Mouse (Mus musculus) retina, postnatal 1 day (tissue): ENCODE measurements at regions not wholly inside any gene's neighbourhood (a gene's known extent, or its start where the extent isn't known, plus 50 kb on each side); places are given as distances from the start of the nearest gene placed in this dataset.
A peak's percentile ranks its signal among the peaks of the same experiment; 100 is the strongest.

Experiments
- DNase-seq: peaks from one replicate; pipeline ENCODE4 v3.0.0-alpha.2; 2012

DNA sequence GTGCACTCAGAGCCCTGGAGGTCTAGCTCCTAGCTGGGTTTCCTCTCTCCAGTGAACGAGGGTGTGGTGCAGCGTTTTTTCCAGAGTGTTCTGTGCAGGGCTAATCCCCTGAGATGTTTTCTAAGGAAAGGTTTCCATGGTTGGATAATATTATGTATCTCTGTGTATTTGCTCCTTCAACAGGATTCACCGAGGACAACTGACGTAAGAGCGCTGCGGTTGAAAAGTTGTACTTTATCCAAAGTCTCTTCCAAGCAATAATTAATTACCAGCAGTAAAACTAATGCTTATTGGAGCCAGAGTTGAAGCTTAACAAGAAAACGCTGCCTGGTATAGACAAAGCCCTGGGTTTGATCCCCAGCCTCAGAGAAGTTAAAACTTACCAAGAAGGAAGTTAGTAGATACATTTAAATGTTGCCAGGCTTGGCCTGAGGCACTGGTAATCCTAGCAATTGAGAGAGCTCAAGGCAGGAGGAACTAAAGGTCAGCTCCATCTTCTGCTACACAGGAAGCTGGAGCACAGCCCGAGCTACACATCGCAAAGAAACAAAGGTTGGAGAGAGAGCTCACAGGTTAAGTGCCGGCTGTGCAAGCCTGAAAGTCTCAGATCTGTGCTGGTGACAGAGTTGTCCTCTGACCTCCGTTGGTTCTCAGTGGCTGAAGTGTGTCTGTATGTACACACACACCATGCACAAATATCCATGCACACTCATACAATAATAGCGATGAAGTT, 51.2 kb upstream of the Rap1b start:
- no peak for DNase-seq

DNA sequence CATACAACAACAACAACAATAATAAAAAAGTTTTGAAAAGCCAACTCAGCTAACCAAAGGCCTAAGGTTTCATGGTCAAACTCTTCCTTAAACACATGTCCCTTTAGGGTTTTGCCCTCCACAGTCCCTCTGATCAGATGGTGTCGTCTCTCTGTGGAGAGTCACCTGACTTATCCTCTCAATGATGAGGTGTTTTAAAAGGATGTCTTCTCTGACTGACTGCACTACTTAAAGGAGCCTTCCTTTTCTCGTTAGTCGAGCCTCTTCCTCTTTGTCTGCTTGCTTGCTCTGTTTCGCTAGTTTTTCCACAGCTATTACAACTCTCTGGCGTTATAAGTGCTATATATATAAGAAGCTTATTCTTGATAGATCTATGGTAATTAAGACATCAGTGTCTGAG, 51.9 kb upstream of the Rap1b start:
- no peak for DNase-seq

DNA sequence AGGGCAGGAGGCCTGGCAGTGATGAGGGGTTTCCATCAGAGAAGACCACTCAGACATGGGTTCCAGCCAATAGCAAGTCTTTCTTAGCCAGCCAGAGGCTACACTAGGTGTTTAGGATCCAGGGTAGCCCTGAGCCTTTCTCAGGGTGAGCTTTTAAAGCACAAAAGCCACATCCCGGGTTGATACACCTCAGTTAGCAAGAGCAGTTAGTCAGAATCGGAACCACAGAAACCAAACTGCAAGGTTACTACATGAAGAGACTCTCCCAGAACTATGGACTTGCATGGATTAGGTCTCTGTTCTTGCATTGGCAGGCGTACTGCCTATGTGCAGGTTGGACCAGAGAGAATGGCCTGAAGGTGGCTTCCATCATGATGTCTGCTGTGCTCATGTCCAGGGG, 52.6 kb upstream of the Rap1b start:
- no peak for DNase-seq

DNA sequence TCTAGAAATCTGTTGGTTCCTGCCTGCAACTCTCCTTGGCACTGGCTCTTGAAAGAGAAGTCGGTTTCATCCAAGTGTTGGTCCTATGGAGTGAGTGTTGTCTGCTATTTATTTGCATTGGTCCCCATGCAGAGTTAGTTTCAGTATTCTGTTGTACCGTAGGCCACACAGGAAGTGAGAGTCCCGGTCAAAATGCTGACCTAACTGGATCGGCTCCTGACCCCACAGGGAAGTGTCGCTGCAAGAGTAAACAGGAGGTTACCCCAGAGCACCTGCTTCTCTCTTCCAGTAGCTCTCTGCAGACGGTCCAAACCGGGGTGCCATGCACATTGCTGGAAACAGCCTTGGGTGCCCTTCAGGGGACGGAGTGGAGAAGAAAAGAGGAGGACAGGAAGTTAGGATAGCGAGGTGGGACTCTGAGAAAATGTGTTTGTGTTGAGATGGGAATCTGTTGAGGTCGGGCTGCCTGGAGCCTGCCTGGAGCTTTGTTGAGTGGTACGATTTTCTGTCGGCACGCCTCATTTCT, 53.6 kb upstream of the Rap1b start:
- peak; percentile 14 for DNase-seq

DNA sequence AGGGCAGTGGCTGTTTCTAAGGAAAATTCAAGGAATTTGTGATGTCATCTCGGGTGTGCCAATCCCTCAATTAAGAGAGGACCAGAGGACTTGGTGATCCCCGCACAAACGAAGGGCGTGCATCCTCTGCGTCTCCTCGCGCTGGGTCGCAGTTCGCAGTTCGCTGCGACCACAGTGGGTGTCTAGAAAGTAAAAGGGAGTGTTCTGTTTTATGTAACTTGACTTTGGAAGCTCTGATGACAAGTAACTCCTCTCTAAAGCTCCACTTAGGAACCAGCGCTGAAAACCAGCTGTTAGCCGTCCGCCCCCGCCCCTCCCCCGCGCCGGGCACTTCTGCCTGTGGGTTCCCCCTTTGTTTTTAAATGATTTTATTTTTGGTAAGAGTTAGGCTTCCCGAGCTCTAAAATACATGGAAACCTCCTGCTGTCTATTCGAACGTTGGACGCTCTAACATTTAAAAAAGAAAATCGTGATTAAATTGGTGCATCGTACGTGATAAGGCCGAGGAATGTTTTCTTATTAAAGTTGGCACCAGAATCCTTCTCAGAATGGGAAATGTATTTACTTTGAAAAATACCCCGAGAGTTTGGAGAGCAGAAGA, 59.9 kb upstream of the Rap1b start:
- peak; percentile 14 for DNase-seq

DNA sequence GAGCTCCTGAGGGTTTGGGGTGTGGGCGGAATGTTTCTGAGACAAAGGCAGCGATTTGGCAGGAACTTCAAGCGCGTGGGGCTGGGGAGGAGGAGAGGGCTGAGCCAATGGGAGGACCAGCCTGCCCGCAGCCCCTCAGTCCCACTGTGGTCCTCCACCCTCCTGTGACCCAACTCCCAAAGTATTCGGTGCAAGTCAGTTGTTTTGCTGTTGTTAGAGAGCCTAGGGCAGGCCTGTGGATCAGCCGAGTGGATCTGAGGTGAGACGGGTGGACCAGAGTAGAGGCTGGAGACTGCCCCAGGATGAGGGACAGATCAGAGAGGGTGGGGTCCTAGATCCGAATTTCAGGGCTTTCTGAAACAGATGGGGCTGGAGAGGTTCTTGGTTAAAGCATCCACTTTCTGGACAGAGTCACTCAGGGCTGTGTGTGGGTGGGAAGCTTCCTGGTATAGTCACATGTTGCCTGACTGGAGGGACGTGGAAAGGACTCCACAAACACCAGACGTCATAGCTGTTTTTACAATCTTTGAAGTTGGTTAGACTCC, 60.5 kb upstream of the Rap1b start:
- DNase-seq = peak; percentile 51

DNA sequence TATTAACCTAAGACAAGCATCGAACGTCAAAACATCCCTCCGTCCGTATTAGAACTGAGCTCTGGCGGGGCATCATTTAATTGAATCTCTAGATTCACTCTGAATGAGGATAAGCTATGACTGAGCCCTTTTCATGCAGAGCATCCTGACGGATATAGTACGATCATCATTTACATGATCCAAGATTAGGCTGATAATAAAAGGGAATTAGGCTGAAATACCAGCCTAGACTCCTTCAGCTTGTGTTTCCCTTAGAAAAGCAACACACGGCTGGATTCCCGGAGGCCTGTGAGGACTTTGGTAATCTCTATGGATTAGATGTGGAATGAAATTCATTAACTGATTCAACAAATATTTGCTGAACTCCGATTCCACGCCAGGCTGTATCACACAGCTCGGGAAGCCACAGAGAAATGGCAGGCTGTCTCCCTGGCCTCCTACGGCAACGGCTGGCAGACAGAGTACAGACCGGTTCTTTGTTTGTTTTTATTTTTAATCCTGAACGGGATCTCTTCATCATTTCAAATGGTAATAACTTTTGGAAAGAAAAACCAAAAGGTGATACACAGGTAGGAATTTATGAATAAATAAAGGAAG, 62.3 kb upstream of the Rap1b start:
- DNase-seq = peak; percentile 68

DNA sequence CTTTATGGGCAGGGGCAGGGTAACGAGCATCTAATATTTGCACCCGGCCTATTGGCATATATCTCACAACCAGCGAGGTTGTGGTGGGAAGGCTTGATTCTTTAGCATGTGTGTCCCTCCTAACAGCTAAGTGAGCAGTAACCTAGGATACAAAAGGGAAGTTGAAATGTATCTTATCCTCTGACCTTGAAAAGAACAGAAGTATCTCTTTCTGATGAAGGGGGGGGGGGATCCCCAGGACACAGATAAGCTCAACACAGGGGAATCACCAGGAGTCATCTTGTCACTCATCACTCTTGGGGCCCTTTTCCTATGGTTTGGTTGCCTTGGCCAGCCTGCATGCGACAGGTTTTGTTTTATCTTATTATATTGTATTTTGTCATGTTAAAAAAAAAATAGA, 63.3 kb upstream of the Rap1b start:
- DNase-seq = no peak

DNA sequence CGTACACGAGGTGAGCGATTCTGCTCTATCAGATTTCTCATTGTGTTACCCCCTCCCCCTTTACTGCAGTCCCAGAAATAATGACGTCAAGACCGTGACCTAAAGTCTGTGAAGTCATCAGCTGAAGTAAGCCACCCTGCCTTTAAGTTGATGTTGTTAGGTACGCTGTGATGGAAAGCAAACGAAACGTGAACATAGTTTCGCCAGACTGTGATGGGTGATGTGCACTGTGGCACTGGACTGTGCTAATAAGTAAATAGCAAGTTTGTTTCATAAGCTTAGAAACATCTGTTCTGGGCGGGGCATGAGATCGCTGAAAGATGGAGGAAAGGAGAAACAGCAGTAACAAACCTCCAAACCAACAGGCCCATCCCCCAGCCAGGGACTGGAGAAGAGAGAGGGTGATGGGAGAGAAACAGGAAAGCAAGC, 64.0 kb upstream of the Rap1b start:
- no peak for DNase-seq

DNA sequence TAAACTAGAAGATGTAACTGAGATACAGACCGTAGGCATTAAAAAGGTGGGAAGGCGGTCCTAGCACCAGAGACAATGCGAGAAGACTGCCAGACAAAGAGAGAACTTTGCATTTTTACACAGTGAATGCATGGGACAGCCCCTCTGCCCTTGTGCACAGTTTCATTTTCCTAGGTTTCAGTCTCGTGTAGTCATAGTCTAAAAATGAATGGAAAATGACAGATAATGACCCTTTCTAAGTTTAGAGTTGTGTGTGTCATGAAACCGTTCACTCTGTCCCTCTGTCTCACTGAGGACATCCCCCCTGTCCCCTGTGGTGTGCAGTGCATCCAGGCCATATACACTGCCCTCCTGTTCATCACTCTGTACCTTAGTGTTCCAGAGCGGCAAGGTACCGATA, 64.6 kb upstream of the Rap1b start:
- no peak for DNase-seq

DNA sequence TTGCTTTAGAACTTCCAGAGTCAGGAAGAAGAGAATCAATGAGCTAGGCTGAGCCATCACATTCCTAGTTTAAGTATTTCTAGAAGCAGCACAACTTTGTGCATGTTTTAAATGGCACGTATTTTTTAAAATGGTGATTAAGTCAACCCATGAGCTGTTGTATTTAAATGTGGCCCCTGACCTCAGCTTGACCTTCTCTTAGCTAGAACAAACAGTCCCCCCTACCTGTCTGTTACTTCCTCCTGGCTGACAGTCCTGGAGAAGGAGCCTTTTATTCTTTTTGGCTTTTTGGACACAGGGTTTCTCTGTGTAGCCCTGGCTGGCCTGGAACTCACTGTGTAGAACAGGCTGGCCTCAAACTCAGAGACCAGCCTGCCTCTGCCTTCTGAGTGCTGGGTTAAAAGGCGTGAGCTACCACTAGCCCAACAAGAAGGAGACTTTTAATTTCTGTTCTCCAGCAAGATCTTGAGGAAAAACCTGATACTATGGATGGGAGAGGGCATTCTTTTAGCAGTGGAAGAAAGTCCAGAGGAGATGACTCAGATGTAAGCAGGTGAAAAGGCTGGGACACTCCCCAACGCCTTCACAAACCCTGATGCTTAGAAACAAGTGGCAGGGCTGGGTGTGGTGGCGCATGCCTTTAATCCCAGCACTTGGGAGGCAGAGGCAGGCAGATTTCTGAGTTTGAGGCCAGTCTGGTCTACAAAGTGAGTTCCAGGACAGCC, 69.3 kb upstream of the Rap1b start:
- no peak for DNase-seq

DNA sequence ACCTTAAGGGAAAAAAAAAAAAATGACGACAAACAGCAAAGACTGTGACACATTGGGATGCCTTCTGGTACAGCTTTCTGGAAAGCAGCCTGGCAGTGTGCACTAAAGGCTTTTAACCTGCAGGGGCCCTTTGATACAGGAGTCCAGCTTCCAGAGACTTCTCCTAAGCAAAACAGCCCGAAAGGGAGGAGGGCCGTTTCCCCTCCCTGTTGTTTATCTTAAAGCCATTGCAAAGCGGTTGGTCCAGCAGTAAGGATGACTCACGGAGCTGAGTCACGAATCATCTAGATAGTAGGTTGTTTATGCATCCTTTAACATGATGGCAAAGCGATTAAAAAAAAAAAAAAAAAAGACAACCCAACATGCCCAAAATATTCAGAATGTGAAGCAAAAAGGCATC, 70.4 kb upstream of the Rap1b start:
- no peak for DNase-seq

DNA sequence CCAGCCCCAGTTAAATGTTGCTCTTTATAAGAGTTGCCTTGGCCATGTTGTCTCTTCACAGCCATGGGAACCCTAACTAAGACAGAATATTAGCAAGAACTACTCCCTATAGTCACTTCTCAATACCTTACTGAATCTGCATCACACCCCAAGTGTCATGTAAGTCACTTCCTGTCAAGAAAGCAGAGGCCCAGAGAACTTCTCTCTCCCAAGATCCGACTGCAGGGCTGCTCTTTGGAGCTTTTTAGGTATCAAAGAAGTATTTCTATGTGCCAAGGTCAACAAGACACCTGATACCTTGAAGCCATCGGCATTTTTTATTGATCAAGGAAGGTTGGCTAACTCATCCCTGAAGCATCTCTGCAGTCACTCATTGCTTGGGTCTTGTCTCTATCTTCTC, 72.0 kb upstream of the Rap1b start:
- no peak for DNase-seq

DNA sequence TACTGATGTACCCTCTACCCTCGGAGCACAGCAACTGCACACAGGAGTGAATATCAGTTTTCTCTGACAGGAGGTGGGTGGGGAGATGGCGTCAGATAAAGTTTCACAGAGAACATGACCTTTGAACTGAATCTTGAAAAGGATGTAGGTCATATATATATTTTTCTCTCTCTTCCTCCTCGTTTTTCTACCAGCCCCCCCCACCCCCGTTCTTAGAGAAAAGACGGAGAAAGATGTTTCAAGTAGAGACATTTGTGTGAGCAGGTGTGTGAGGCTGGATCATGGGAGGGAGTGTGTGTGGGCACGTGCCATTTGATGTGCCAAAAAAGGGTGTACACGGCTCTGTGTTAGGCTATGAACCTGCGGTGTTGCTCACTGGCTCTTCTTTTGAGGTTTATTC, 72.8 kb upstream of the Rap1b start:
- DNase-seq = no peak

DNA sequence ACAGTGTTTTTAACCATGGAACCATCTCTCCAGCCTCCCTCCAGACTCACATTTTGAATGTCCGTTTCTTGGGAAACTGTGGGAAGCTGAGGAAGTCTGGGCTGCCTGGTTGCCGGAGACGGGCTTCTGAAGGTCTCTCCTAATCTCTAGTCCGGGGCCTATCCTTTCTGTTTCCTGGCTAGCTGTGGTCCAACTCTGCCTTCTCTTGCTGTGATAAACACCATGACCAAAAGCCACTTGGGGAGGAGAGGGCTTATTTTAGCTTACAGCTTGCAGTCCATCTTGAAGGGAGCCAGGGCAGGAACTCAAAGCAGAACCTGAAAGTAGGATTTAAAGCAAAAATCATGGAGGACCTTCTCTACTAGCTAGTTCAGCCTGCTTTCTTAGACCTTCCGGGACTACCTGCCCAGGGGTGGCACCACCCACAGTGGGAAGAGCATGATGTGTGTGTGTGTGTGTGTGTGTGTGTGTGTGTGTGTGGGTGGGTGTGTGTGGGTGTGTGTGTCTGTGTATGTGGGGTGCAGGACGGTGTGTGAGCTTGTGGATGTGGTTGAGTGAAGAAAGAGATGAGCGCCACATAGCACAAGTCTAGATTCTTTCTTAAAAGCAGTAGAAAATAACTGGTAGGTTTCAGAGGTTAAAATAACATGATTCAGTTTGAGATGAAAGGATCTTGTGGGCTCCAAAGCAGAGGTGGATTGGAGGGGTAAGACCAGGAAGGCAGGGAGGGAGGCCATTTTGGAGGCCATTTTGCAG, 73.5 kb upstream of the Rap1b start:
- DNase-seq = no peak

DNA sequence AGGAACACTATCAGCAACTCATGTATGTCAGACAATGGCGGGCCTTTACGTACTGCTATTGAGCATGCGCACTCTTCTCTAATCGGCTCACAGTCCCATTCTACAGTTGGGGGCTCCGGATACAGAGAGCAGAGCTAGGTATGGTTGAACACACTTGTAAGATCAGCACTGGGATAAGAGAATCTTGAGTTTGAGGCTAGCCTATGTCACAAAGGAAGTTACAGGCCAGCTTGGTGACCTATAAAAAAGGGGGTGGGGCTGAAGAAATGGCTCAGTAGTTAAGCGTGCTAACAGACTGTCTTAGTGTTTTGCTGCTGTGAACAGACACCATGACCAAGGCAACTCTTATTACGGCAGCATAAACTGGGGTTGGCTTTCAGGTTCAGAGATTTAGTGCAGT, 79.4 kb upstream of the Rap1b start:
- DNase-seq = no peak

DNA sequence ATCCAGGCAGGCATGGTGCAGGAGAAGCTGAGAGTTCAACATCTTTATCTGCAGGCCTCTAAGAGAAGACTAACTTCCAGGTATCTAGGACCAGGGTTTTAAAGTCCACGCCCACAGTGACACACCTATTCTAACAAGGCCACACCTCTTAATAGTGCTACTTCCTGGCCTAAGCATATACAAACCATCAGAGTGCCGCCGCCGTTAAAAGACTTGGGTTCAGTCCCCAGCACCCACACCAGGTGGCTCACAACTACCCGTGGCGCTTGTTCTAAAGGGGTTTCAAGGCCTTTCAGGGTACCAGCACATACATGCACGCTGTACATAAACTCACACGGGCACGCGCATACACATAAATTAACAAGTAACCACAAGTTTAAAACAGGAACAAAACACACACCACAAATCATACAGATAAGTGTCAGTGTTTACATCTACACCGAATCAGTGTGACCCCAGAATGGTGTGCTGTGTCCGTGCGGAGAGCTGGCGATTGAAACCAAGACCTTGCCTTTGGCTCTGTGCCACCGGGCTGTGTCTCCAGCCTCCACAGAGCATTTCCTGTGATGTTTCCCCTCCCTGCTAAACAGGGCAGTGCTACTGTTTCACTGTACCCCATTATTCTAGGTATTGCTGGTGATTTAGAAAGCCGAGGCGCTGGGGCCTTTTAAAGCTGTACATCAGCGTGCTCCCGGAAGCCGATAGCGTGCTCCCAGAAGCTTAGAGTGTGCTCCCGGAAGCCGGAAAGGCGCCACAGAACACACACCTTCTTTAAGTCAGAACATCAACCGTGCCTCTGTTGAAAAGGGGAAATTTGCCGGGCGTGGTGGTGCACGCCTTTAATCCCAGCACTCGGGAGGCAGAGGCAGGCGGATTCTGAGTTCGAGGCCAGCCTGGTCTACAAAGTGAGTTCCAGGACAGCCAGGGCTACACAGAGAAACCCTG, 80.0 kb upstream of the Rap1b start:
- DNase-seq = no peak

DNA sequence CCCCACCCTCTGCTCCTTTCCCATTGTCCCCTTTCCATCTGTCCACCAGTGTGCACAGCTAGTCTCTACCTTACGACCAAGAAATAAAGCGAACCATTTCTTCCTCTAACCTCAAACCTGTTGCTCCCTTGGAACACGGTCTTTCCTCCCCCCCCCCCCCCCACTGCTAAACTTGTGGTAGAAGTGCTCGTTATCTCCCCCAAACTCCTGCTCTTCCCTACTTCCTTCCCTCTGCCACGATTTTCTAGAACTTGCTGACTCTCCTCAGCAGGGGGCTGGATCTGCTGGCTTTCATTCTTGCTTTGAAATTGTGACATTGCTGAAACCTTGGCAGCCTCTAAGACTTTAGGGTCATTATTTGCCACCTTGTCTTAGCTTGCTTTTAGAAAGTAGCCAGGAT, 83.2 kb upstream of the Rap1b start:
- DNase-seq = no peak

DNA sequence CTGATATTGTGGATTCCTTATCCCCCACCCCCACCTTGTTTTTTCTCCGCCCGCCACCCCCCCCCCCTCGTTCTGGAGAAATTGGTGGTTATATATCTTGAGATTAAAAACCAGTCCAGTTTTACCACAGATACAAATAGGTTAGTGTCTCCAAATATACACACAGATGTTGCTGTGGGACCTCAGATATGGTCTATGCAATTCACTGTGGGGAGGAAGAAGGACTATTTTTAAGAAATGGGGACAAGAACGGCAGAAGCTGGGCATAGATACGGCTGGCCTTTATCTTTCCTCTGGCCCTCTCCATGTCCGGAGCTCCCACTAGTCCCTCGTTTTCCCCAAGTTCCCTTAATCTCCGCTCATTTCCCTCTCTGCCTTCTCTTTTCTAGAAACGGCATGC, 89.0 kb upstream of the Rap1b start:
- no peak for DNase-seq

DNA sequence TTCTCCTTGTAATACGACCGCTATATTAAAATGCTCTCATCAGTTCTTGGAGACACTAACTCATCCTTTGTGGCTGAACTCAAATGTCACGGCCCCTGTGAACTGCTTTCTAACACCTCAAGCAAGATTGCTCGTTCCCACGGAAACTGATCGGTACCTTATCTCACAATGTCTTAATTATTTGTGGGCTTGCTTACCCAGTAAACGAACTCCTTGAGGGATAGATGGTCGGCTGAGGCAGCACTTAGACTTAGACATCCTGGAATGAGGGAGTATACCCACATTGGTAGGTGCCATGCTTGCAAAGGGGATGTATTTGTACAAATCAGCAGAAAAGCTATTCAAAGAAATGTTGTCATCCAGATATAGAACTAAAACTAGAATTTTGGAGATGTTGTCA, 92.9 kb upstream of the Rap1b start:
- no peak for DNase-seq
